ENCODE assay signal across 13 mouse cellular contexts in the genomic region with DNA sequence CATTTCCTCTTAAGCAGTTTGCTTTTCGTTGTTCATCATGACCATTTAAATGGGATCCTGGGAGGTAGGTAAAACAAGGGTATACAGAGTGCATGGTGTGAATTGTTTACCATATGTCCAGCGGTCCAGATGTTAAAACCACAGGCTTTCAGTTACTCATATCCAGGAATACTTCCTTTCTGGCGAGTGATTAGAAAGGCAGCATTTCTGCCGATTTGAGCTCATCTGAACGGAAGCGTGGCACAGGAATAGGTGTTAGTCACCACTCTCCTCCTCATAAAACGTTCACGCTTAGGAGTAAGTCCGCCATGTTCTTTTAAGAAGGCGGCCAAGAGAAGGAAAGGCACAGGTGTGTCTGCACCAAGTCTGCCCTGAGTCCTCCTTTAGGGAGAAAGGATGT. TPM values are rescaled to one million over a fixed set of nuclear protein-coding genes. Genes with fewer than 3 reads are reported as not detected.
DNase-seq lines count a peak whose midpoint lies in the region; ATAC-seq and TF ChIP-seq lines count a peak whose summit lies in the region.
"Had no signal": no experiment of that assay in that cellular context is flagged by ENCODE, and none has a peak within 500 bp of the region (broad histone marks: within the 10 kb centered on the region; RNA-seq: fewer than 3 reads in every experiment).

No protein-coding gene starts in this region.

- H3K9ac ChIP-seq in forebrain, embryonic 14.5 days (ENCODE audit: low read length): peak overlapping the region; percentile 40; the same call in 1 of the 2 replicates
- H3K9ac ChIP-seq in forebrain, postnatal 0 days: no peak overlapping the region
- peak overlapping the region; percentile 22; the same call in 1 of the 2 replicates for H3K9ac ChIP-seq in intestine, embryonic 15.5 days
- no peak overlapping the region for H3K9ac ChIP-seq in intestine, postnatal 0 days (ENCODE audit: low read depth, low read length)
- H3K9ac ChIP-seq in CH12.LX (ENCODE audit: insufficient read depth, low read depth): peak overlapping the region; percentile 96
- peak overlapping the region; percentile 77 for H3K9ac ChIP-seq in liver, embryonic 14.5 days (replicated peaks)

- no peak for TF ChIP-seq EP300 in CH12.LX (IDR thresholded peaks at IDR 0.05; ENCODE audit: low read length)
- no peak for TF ChIP-seq EP300 in liver, embryonic 14.5 days (IDR thresholded peaks at IDR 0.05; ENCODE audit: low read depth)

- peak overlapping the region; percentile 60 for H3K4me2 ChIP-seq in forebrain, embryonic 14.5 days (ENCODE audit: low read length)
- no peak overlapping the region; the same call in 1 of the 2 replicates for H3K4me2 ChIP-seq in forebrain, postnatal 0 days (ENCODE audit: low read depth)
- no peak overlapping the region for H3K4me2 ChIP-seq in intestine, embryonic 15.5 days (replicated peaks)
- no peak overlapping the region for H3K4me2 ChIP-seq in intestine, postnatal 0 days (replicated peaks; ENCODE audit: low read depth)
- peak overlapping the region; percentile 33 for H3K4me2 ChIP-seq in CH12.LX (ENCODE audit: insufficient read depth, low read depth, poor library complexity, severe bottlenecking)
- H3K4me2 ChIP-seq in liver, embryonic 14.5 days (ENCODE audit: low read depth): peak overlapping the region; percentile 69

- no peaks in the 10 kb centered on the region for H3K27me3 ChIP-seq in forebrain, embryonic 14.5 days (replicated peaks; ENCODE audit: control insufficient read depth, insufficient read depth, low read length)
- no peaks in the 10 kb centered on the region for H3K27me3 ChIP-seq in forebrain, postnatal 0 days (ENCODE audit: insufficient read depth, low read length)
- H3K27me3 ChIP-seq in intestine, embryonic 15.5 days (replicated peaks): no peaks in the 10 kb centered on the region
- H3K27me3 ChIP-seq in intestine, postnatal 0 days (replicated peaks; ENCODE audit: control insufficient read depth, insufficient read depth, low read length): no peaks in the 10 kb centered on the region
- no peaks in the 10 kb centered on the region for H3K27me3 ChIP-seq in CH12.LX (replicated peaks)
- H3K27me3 ChIP-seq in liver, embryonic 14.5 days (ENCODE audit: control insufficient read depth, insufficient read depth, low read length): no peaks in the 10 kb centered on the region
- H3K27me3 ChIP-seq: Patski had no signal

- H3K4me3 ChIP-seq in forebrain, embryonic 14.5 days (ENCODE audit: low read depth, low read length): no peak overlapping the region
- no peak overlapping the region for H3K4me3 ChIP-seq in forebrain, postnatal 0 days (ENCODE audit: low read depth, low read length)
- H3K4me3 ChIP-seq in intestine, embryonic 15.5 days (replicated peaks): no peak overlapping the region
- no peak overlapping the region for H3K4me3 ChIP-seq in intestine, postnatal 0 days (ENCODE audit: low read depth, low read length)
- peak overlapping the region in 1 of 3 experiments; percentile 10 for H3K4me3 ChIP-seq in CH12.LX (replicated peaks in 1 of 3; ENCODE audit: low read depth in 2 of 3, low read length in 2 of 3, poor library complexity in 1 of 3)
- no peak overlapping the region; a peak in 1 of 4 replicates for H3K4me3 ChIP-seq in liver, embryonic 14.5 days (ENCODE audit: insufficient read depth in 1 of 2, low read depth in 2 of 2, low read length in 2 of 2)

- no peak overlapping the region for H3K27ac ChIP-seq in forebrain, embryonic 14.5 days (ENCODE audit: low read depth, low read length)
- H3K27ac ChIP-seq in forebrain, postnatal 0 days (ENCODE audit: low read depth, low read length): no peak overlapping the region
- H3K27ac ChIP-seq in intestine, embryonic 15.5 days: no peak overlapping the region
- H3K27ac ChIP-seq in intestine, postnatal 0 days (ENCODE audit: low read depth, low read length): no peak overlapping the region
- H3K27ac ChIP-seq in CH12.LX (ENCODE audit: insufficient read depth, low read depth): 0 out of 2 replicates have a peak overlapping the region, but pooled peaks have one; percentile 2
- H3K27ac ChIP-seq in liver, embryonic 14.5 days: no peak overlapping the region

- H3K4me1 ChIP-seq in forebrain, embryonic 14.5 days (ENCODE audit: control insufficient read depth, insufficient read depth, low read length): peaks cover 10% of the 10 kb centered on the region
- peaks cover 11% of the 10 kb centered on the region; the same call in 1 of the 2 replicates for H3K4me1 ChIP-seq in forebrain, postnatal 0 days (ENCODE audit: insufficient read depth)
- H3K4me1 ChIP-seq in intestine, embryonic 15.5 days (replicated peaks): peaks cover 14% of the 10 kb centered on the region
- 0 out of 2 replicates have a peak, but pooled peaks cover 4% of the 10 kb centered on the region for H3K4me1 ChIP-seq in intestine, postnatal 0 days (replicated peaks; ENCODE audit: control insufficient read depth, insufficient read depth, low read length)
- peaks cover 7 to 24% of the 10 kb centered on the region in 2 experiments for H3K4me1 ChIP-seq in CH12.LX (ENCODE audit: control insufficient read depth in 1 of 2, insufficient read depth in 2 of 2)
- peaks cover 9 to 17% of the 10 kb centered on the region in 2 experiments for H3K4me1 ChIP-seq in liver, embryonic 14.5 days (replicated peaks; ENCODE audit: control insufficient read depth in 2 of 2, insufficient read depth in 2 of 2, low read length in 1 of 2)

- ATAC-seq in forebrain, embryonic 14.5 days: no peak
- no peak for ATAC-seq in forebrain, postnatal 0 days
- no peak for ATAC-seq in intestine, embryonic 15.5 days
- ATAC-seq in intestine, postnatal 0 days: no peak
- no peak for ATAC-seq in liver, embryonic 14.5 days (ENCODE audit: insufficient read depth)
- ATAC-seq: Patski had no signal

- TF ChIP-seq CTCF in forebrain, postnatal 0 days (IDR thresholded peaks at IDR 0.05; ENCODE audit: low read depth): no peak
- no peak for TF ChIP-seq CTCF in intestine, postnatal 0 days (IDR thresholded peaks at IDR 0.05; ENCODE audit: low read depth)
- no peak for TF ChIP-seq CTCF in CH12.LX (conservative IDR thresholded peaks at IDR 0.05 in 1 of 2, IDR thresholded peaks at IDR 0.05 in 1 of 2; ENCODE audit: low read depth in 2 of 2, low read length in 2 of 2)
- no peak for TF ChIP-seq CTCF in liver, embryonic 14.5 days (IDR thresholded peaks at IDR 0.05; ENCODE audit: low read depth)

- no peaks in the 10 kb centered on the region for H3K9me3 ChIP-seq in forebrain, embryonic 14.5 days (replicated peaks; ENCODE audit: control insufficient read depth, low read length)
- H3K9me3 ChIP-seq in forebrain, postnatal 0 days (ENCODE audit: low read length): no peaks in the 10 kb centered on the region
- no peaks in the 10 kb centered on the region for H3K9me3 ChIP-seq in intestine, embryonic 15.5 days
- H3K9me3 ChIP-seq in intestine, postnatal 0 days (ENCODE audit: control insufficient read depth): no peaks in the 10 kb centered on the region
- no peaks in the 10 kb centered on the region for H3K9me3 ChIP-seq in CH12.LX (replicated peaks; ENCODE audit: low read length)
- no peaks in the 10 kb centered on the region for H3K9me3 ChIP-seq in liver, embryonic 14.5 days (ENCODE audit: control insufficient read depth, low read length)

- in situ Hi-C loops in CH12.LX (cut with MboI; ENCODE audit: low pct_ligation_motif_present, low pct_unique_long_range_greater_than_20kb, low sequenced_read_pairs): loop anchor here (25.0 kb wide), 2 partner anchors 394 to 569 kb away; no protein-coding TSS in a partner anchor

- 89% methylated on average over 10 of the region's 10 CpGs for WGBS in forebrain, embryonic 14.5 days
- WGBS in forebrain, postnatal 0 days: 87% methylated on average over 10 of the region's 10 CpGs
- 82% methylated on average over 10 of the region's 10 CpGs for WGBS in intestine, embryonic 15.5 days
- 79% methylated on average over 10 of the region's 10 CpGs for WGBS in intestine, postnatal 0 days
- 35% methylated on average over 10 of the region's 10 CpGs for WGBS in liver, embryonic 14.5 days (ENCODE audit: insufficient replicate concordance)

- intact Hi-C loops in gastrocnemius, postnatal 36 days (cut with DNase I): no loop called here

- DNase-seq in forebrain, embryonic 14.5 days (ENCODE audit: low spot score): no peak
- no peak for DNase-seq in forebrain, postnatal 0 days
- no peak for DNase-seq in CH12.LX (ENCODE audit: extremely low read depth)
- no peak for DNase-seq in liver, embryonic 14.5 days (ENCODE audit: low read depth in 3 of 3, low spot score in 3 of 3)
- no peak for DNase-seq in layer of hippocampus, adult 9-10 months (ENCODE audit: low spot score)
- no peak for DNase-seq in gastrocnemius, postnatal 36 days
- DNase-seq: adrenal gland, postnatal 25 days; gastrocnemius, adult 2 months; kidney, adult 2 months; right cerebral cortex, postnatal 14 days had no signal

- peaks cover 37% of the 10 kb centered on the region for H3K36me3 ChIP-seq in forebrain, embryonic 14.5 days (ENCODE audit: control insufficient read depth, insufficient read depth, low read length)
- peaks cover 27% of the 10 kb centered on the region for H3K36me3 ChIP-seq in forebrain, postnatal 0 days (ENCODE audit: insufficient read depth)
- 0 out of 2 replicates have a peak, but pooled peaks cover 3% of the 10 kb centered on the region for H3K36me3 ChIP-seq in intestine, embryonic 15.5 days
- H3K36me3 ChIP-seq in intestine, postnatal 0 days (ENCODE audit: control insufficient read depth, insufficient read depth): peaks cover 26% of the 10 kb centered on the region
- peaks cover 27 to 45% of the 10 kb centered on the region in 2 experiments for H3K36me3 ChIP-seq in CH12.LX (replicated peaks in 1 of 2; ENCODE audit: control insufficient read depth in 1 of 2, insufficient read depth in 1 of 2, low read length in 1 of 2)
- peaks cover 3% of the 10 kb centered on the region for H3K36me3 ChIP-seq in liver, embryonic 14.5 days (replicated peaks; ENCODE audit: control insufficient read depth, insufficient read depth, low read depth)

- no peak for TF ChIP-seq POLR2A in CH12.LX (IDR thresholded peaks at IDR 0.05; ENCODE audit: low read depth, low read length)

- dilution Hi-C loops in CH12.LX (cut with MboI; ENCODE audit: extremely low pct_ligation_motif_present, extremely low pct_unique_long_range_greater_than_20kb, low sequenced_read_pairs): no loop called here

- TF ChIP-seq RAD21 in CH12.LX (IDR thresholded peaks at IDR 0.05; ENCODE audit: low read depth, low read length): no peak

- H3K79me2 ChIP-seq in CH12.LX (replicated peaks; ENCODE audit: control insufficient read depth, extremely low read depth, insufficient read depth, poor library complexity, severe bottlenecking): peaks cover 24% of the 10 kb centered on the region

RNA-seq across cellular contexts. Expression of a gene that starts 2.4 kb away (rescaled TPM):
- polyA plus RNA-seq in forebrain, embryonic 14.5 days (2014; fragmentation: Nextera tagmentation; extraction: Ambion mirVana): 113 and 127 TPM in 2 replicates
- total RNA-seq in forebrain, postnatal 0 days (2014; rRNA removed): 66.3 and 80.6 TPM in 2 replicates
- 77.4 and 82.0 TPM in 2 replicates for polyA plus RNA-seq in forebrain, postnatal 0 days (2015; fragmentation: Nextera tagmentation; extraction: Ambion mirVana)
- 41.5 and 41.7 TPM in 2 replicates for polyA plus RNA-seq in intestine, embryonic 15.5 days (2015; fragmentation: Nextera tagmentation; extraction: Ambion mirVana)
- 18.1 and 19.4 TPM in 2 replicates for polyA plus RNA-seq in intestine, postnatal 0 days (2015; fragmentation: Nextera tagmentation; extraction: Ambion mirVana)
- 46.3 and 49.9 TPM in 2 replicates for total RNA-seq in CH12.LX (2012; rRNA removed)
- 80.1 and 86.0 TPM in 2 replicates for total RNA-seq in CH12.LX (2014; rRNA removed)
- polyA plus RNA-seq in CH12.LX (2012; ENCODE audit: insufficient read length, low read depth): 49.6 and 59.5 TPM in 2 replicates
- 11.0 and 13.7 TPM in 2 replicates for polyA plus RNA-seq in liver, embryonic 14.5 days (2012; rRNA removed)
- polyA plus RNA-seq in liver, embryonic 14.5 days (2014; fragmentation: Nextera tagmentation; extraction: Ambion mirVana): 21.7 and 23.0 TPM in 2 replicates
- 1 to 10 TPM; 5.1 to 5.2 TPM for total RNA-seq in gastrocnemius, postnatal 36 days (2021)

RNA-seq across cellular contexts. Expression of a gene that starts 28.3 kb away (rescaled TPM):
- polyA plus RNA-seq in forebrain, embryonic 14.5 days (2014; fragmentation: Nextera tagmentation; extraction: Ambion mirVana): 34.0 and 36.4 TPM in 2 replicates
- total RNA-seq in forebrain, postnatal 0 days (2014; rRNA removed): 80.0 and 92.6 TPM in 2 replicates
- polyA plus RNA-seq in forebrain, postnatal 0 days (2015; fragmentation: Nextera tagmentation; extraction: Ambion mirVana): 18.4 and 22.6 TPM in 2 replicates
- polyA plus RNA-seq in intestine, embryonic 15.5 days (2015; fragmentation: Nextera tagmentation; extraction: Ambion mirVana): 9.0 and 10.4 TPM in 2 replicates
- 2.7 and 3.3 TPM in 2 replicates for polyA plus RNA-seq in intestine, postnatal 0 days (2015; fragmentation: Nextera tagmentation; extraction: Ambion mirVana)
- total RNA-seq in CH12.LX (2012; rRNA removed) (9.9 and 10.4 TPM in 2 replicates), CH12.LX (2014; rRNA removed) (4.9 TPM in 2 replicates)
- 7.1 and 7.3 TPM in 2 replicates for polyA plus RNA-seq in CH12.LX (2012; ENCODE audit: insufficient read length, low read depth)
- 0.71 and 1.1 TPM in 2 replicates for polyA plus RNA-seq in liver, embryonic 14.5 days (2012; rRNA removed)
- 0.61 and 0.63 TPM in 2 replicates for polyA plus RNA-seq in liver, embryonic 14.5 days (2014; fragmentation: Nextera tagmentation; extraction: Ambion mirVana)
- total RNA-seq in gastrocnemius, postnatal 36 days (2021): 1 to 10 TPM; 7.3 to 9.0 TPM

Comparison
In these comparisons a context has a peak if more than half of its experiments do, and no peak if none do; other contexts are left out.
1. H3K4me2 ChIP-seq: peak in forebrain, embryonic 14.5 days (single experiment), CH12.LX (single experiment) and liver, embryonic 14.5 days (single experiment); none in forebrain, postnatal 0 days (single experiment), intestine, embryonic 15.5 days (single experiment) and intestine, postnatal 0 days (single experiment).
2. H3K9ac ChIP-seq: peak in forebrain, embryonic 14.5 days (single experiment), intestine, embryonic 15.5 days (single experiment), CH12.LX (single experiment) and liver, embryonic 14.5 days (single experiment); none in forebrain, postnatal 0 days (single experiment) and intestine, postnatal 0 days (single experiment).